ENCODE assay signal across 16 mouse cellular contexts in genomic region chr3:62492568-62492967, GRCm38 (mm10).
"Had no signal": no experiment of that assay in that cellular context is flagged by ENCODE, and none has a peak within 500 bp of the region (broad histone marks: within the 10 kb centered on the region; RNA-seq: fewer than 3 reads in every experiment).

No protein-coding gene starts in this region.

- H3K27me3 ChIP-seq: liver, embryonic 13.5 days; megakaryocyte, embryonic 14.5 days; midbrain, embryonic 13.5 days had no signal

- DNase-seq: kidney, adult 2 months; kidney, postnatal 25 days; layer of hippocampus, adult 9-11 months; liver, embryonic 13.5 days; lung, adult 2 months; lung, postnatal 14 days; lung, postnatal 4 days; thymus, adult 18-20 months; thymus, postnatal 36 days had no signal

- H3K4me3 ChIP-seq: layer of hippocampus, adult 2 months; liver, embryonic 13.5 days; megakaryocyte, embryonic 14.5 days; midbrain, embryonic 10.5 days; midbrain, embryonic 13.5 days had no signal

- H3K9ac ChIP-seq: liver, embryonic 13.5 days; midbrain, embryonic 13.5 days had no signal

- H3K27ac ChIP-seq: kidney, postnatal 0 days; layer of hippocampus, adult 2 months; liver, embryonic 13.5 days; midbrain, embryonic 10.5 days; midbrain, embryonic 13.5 days; stomach, postnatal 0 days had no signal

- ATAC-seq: midbrain, embryonic 13.5 days; midbrain, embryonic 16.5 days had no signal

- H3K4me2 ChIP-seq: liver, embryonic 13.5 days; midbrain, embryonic 13.5 days had no signal

- H3K4me1 ChIP-seq: liver, embryonic 13.5 days; midbrain, embryonic 10.5 days; midbrain, embryonic 13.5 days had no signal

- H3K9me3 ChIP-seq: liver, embryonic 13.5 days; megakaryocyte, embryonic 14.5 days; midbrain, embryonic 10.5 days; midbrain, embryonic 13.5 days had no signal
